Mouse (Mus musculus) heart, postnatal 0 days (tissue): ENCODE measurements at regions not wholly inside any gene's neighbourhood (a gene's known extent, or its start where the extent isn't known, plus 50 kb on each side); places are given as distances from the start of the nearest gene placed in this dataset.
"Not testable (repeated sequence)": the region's sequence is repeated elsewhere in the genome, so short reads cannot be mapped to it uniquely, and the experiment has no call there.

ENCODE experiments used
- CTCF ChIP-seq: IDR thresholded peaks from 2 replicates; pipeline ENCODE4 v1.5.1; 2016; ENCODE audit warnings: antibody characterized with exemption, control low read depth, low read depth
- EP300 ChIP-seq: IDR thresholded peaks from 2 replicates; pipeline ENCODE4 v1.6.1; 2016; ENCODE audit warnings: antibody characterized with exemption, low read depth

DNA sequence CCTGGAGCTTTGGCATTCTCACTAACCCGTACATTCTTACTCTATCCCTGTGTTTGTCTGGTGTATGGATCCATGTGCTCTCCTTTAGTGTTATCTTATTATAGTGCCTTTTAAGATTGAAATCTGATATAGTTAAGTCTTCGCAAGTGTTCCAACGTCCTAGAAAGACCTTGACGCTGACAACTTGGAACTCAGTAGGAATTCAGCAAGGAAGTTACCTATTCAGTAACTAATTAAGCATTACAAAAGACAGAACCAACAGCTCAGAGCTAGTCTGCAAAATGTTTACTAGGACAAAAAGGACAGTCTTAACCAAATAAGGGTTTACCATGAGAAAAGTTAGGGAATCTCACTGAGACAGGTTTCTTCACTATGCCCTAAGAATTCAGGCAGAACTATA, 286.4 kb upstream of the Slc7a14 start:
- TF ChIP-seq CTCF, EP300: not testable (repeated sequence)
